Mouse (Mus musculus) heart, embryonic 16.5 days (tissue): Measurements from ENCODE around the gene Selenok. TPM values are rescaled to one million over a fixed set of nuclear protein-coding genes. Genes with fewer than 3 reads are reported as not detected.

Source experiments
- ATAC-seq: fragments of 200-750 bp; cut with Nextera tagmentation; replicated peaks from 2 replicates; pipeline ENCODE4 v1.8.0; 2017; ENCODE audit warnings: moderate number of reproducible peaks; ENCODE audit not compliant: insufficient read depth, low FRiP score; ENCODE audit errors: extremely low read depth
- H3K27ac ChIP-seq: fragments of 300-500 bp; sonication (generic); 2 replicates; pipeline ENCODE4 v1.5.1; 2014; ENCODE audit warnings: mild to moderate bottlenecking, low read length, control low read depth, moderate library complexity
- H3K27me3 ChIP-seq: fragments of 300-500 bp; sonication (generic); 2 replicates; pipeline ENCODE4 v1.6.1; 2014; ENCODE audit warnings: low read length, mixed read lengths; ENCODE audit not compliant: control insufficient read depth, insufficient read depth
- H3K36me3 ChIP-seq: fragments of 300-500 bp; sonication (generic); 2 replicates; pipeline ENCODE4 v1.6.1; 2014; ENCODE audit not compliant: control insufficient read depth, insufficient read depth
- H3K4me1 ChIP-seq: fragments of 300-500 bp; sonication (generic); 2 replicates; pipeline ENCODE4 v1.6.1; 2014; ENCODE audit warnings: low read length, mixed read lengths; ENCODE audit not compliant: control insufficient read depth, insufficient read depth
- H3K4me2 ChIP-seq: fragments of 300-500 bp; sonication (generic); 2 replicates; pipeline ENCODE4 v1.6.1; 2014; ENCODE audit warnings: low read depth, mild to moderate bottlenecking, control low read depth, low read length
- H3K4me3 ChIP-seq: fragments of 300-500 bp; sonication (generic); 2 replicates; pipeline ENCODE4 v1.5.1; 2014; ENCODE audit warnings: mild to moderate bottlenecking, control low read depth, low read length
- H3K9ac ChIP-seq: fragments of 300-500 bp; sonication (generic); 2 replicates; pipeline ENCODE4 v1.6.1; 2014; ENCODE audit warnings: low read length, control low read depth
- H3K9me3 ChIP-seq: fragments of 300-500 bp; sonication (generic); replicated peaks from 2 replicates; pipeline ENCODE4 v1.6.1; 2016; ENCODE audit warnings: low read length; ENCODE audit not compliant: control insufficient read depth
- WGBS: fragments of 180-500 bp; shearing (Covaris S2); extraction: QIAGEN DNeasy Blood & Tissue Kit; methylation state at CpG from one replicate; pipeline ENCODE4 v1.1.7; 2014; 5-methylcytosine and 5-hydroxymethylcytosine counted together
- polyA plus RNA-seq: library from polyadenylated mRNA; unstranded; fragments of >200 nt; fragmentation: Nextera tagmentation; extraction: Ambion mirVana; gene quantifications from 2 replicates; pipeline ENCODE4 v1.2.1, GENCODE M21; 2015

Gene Selenok
- polyA plus RNA-seq, 1 experiment from 2014 or later, result 234 TPM

- Histone ChIP-seq H3K27ac (no peak overlapping the region), H3K4me1 (no peaks in the 10 kb centered on the region), H3K9ac (no peak overlapping the region), H3K36me3 (peaks cover 90% of the 10 kb centered on the region), H3K27me3 (no peaks in the 10 kb centered on the region), H3K4me3 (no peak overlapping the region), H3K9me3 (no peaks in the 10 kb centered on the region), H3K4me2 (no peak overlapping the region)
- 89% methylated on average over 6 of the region's 6 CpGs for WGBS
- no peak for ATAC-seq
Measured at GRCm38 (mm10) chr14:29987276-29987675, 19.2 kb downstream of the Selenok start.

GRCm38 (mm10) chr14:29987739-29988138 lies 19.6 kb downstream of the Selenok start:
- H3K4me1 ChIP-seq, result no peaks in the 10 kb centered on the region
- no peak overlapping the region for H3K9ac ChIP-seq
- H3K9me3 ChIP-seq, result no peaks in the 10 kb centered on the region
- no peak overlapping the region for H3K4me2 ChIP-seq
- H3K27ac ChIP-seq, result no peak overlapping the region
- no peak overlapping the region for H3K4me3 ChIP-seq
- peaks cover 89% of the 10 kb centered on the region for H3K36me3 ChIP-seq
- H3K27me3 ChIP-seq, result no peaks in the 10 kb centered on the region
- no peak for ATAC-seq
- WGBS, result 84% methylated on average over 9 of the region's 9 CpGs

- H3K4me2 ChIP-seq, result no peak overlapping the region
- H3K4me3 ChIP-seq, result no peak overlapping the region
- H3K9me3 ChIP-seq, result no peaks in the 10 kb centered on the region
- H3K27me3 ChIP-seq, result no peaks in the 10 kb centered on the region
- no peak for ATAC-seq
- 90% methylated on average over 4 of the region's 4 CpGs for WGBS
- no peaks in the 10 kb centered on the region for H3K4me1 ChIP-seq
- no peak overlapping the region for H3K27ac ChIP-seq
- H3K9ac ChIP-seq, result no peak overlapping the region
- peaks cover 90% of the 10 kb centered on the region for H3K36me3 ChIP-seq
Measured at GRCm38 (mm10) chr14:29988337-29988736, 20.2 kb downstream of the Selenok start.

- Histone ChIP-seq H3K36me3 (peaks cover 59% of the 10 kb centered on the region), H3K27me3 (no peaks in the 10 kb centered on the region), H3K4me3 (no peak overlapping the region), H3K4me2 (no peak overlapping the region), H3K9me3 (no peaks in the 10 kb centered on the region), H3K9ac (no peak overlapping the region), H3K4me1 (0 out of 2 replicates have a peak, but pooled peaks cover 2% of the 10 kb centered on the region), H3K27ac (no peak overlapping the region)
- WGBS, result 89% methylated on average over 4 of the region's 4 CpGs
- no peak for ATAC-seq
Measured at GRCm38 (mm10) chr14:29994976-29995375, 26.9 kb downstream of the Selenok start.

GRCm38 (mm10) chr14:29996000-29996751 lies 28.1 kb downstream of the Selenok start:
- Histone ChIP-seq H3K36me3 (peaks cover 50% of the 10 kb centered on the region), H3K4me3 (no peak overlapping the region), H3K9ac (no peak overlapping the region), H3K27me3 (no peaks in the 10 kb centered on the region), H3K27ac (no peak overlapping the region), H3K9me3 (no peaks in the 10 kb centered on the region), H3K4me1 (0 out of 2 replicates have a peak, but pooled peaks cover 2% of the 10 kb centered on the region), H3K4me2 (no peak overlapping the region)
- ATAC-seq, result no peak
- 89% methylated on average over 11 of the region's 11 CpGs for WGBS

GRCm38 (mm10) chr14:29997345-29997744 lies 29.2 kb downstream of the Selenok start:
- H3K4me2 ChIP-seq, result no peak overlapping the region
- H3K4me3 ChIP-seq, result no peak overlapping the region
- H3K9ac ChIP-seq, result no peak overlapping the region
- 0 out of 2 replicates have a peak, but pooled peaks cover 2% of the 10 kb centered on the region for H3K4me1 ChIP-seq
- no peaks in the 10 kb centered on the region for H3K9me3 ChIP-seq
- no peaks in the 10 kb centered on the region for H3K27me3 ChIP-seq
- H3K27ac ChIP-seq, result no peak overlapping the region
- H3K36me3 ChIP-seq, result peaks cover 41% of the 10 kb centered on the region
- no peak; the same call in 1 of the 2 replicates for ATAC-seq

- 82% methylated on average over 13 of the region's 13 CpGs for WGBS
Measured at GRCm38 (mm10) chr14:29998747-29999474, 30.8 kb downstream of the Selenok start.

GRCm38 (mm10) chr14:29999475-29999811 lies 31.3 kb downstream of the Selenok start:
- no peaks in the 10 kb centered on the region for H3K27me3 ChIP-seq
- no peaks in the 10 kb centered on the region for H3K9me3 ChIP-seq
- WGBS, result 72% methylated on average over 3 of the region's 3 CpGs
- H3K36me3 ChIP-seq, result peaks cover 21% of the 10 kb centered on the region
- no peak overlapping the region for H3K4me2 ChIP-seq
- 0 out of 2 replicates have a peak, but pooled peaks cover 2% of the 10 kb centered on the region for H3K4me1 ChIP-seq
- no peak overlapping the region for H3K9ac ChIP-seq
- ATAC-seq, result no peak
- no peak overlapping the region for H3K4me3 ChIP-seq
- H3K27ac ChIP-seq, result no peak overlapping the region

More at GRCm38 (mm10) chr14:29998747-29999474, 30.8 kb downstream of the Selenok start:
- no peak overlapping the region for H3K4me3 ChIP-seq
- H3K27ac ChIP-seq, result no peak overlapping the region
- H3K4me2 ChIP-seq, result no peak overlapping the region
- H3K9ac ChIP-seq, result no peak overlapping the region
- no peak for ATAC-seq
- H3K36me3 ChIP-seq, result peaks cover 25% of the 10 kb centered on the region
- no peaks in the 10 kb centered on the region for H3K9me3 ChIP-seq
- 0 out of 2 replicates have a peak, but pooled peaks cover 2% of the 10 kb centered on the region for H3K4me1 ChIP-seq
- no peaks in the 10 kb centered on the region for H3K27me3 ChIP-seq
